Mouse (Mus musculus) testis, adult 2 months (tissue): ENCODE data around the gene Dpm3.
A peak's percentile ranks its signal among the peaks of the same experiment; 100 is the strongest.

Experiments
- CTCF ChIP-seq: fragments of 200-500 bp; IDR thresholded peaks from 2 replicates; pipeline ENCODE4 v1.5.1; 2012; ENCODE audit warnings: low read depth, mild to moderate bottlenecking, inconsistent platforms, low read length, moderate library complexity; ENCODE audit not compliant: control insufficient read depth, insufficient read depth, insufficient replicate concordance
- POLR2A ChIP-seq: fragments of 200-500 bp; IDR thresholded peaks from 2 replicates; pipeline ENCODE4 v1.6.1; 2012; ENCODE audit warnings: low read depth, mild to moderate bottlenecking, inconsistent platforms, low read length, moderate library complexity; ENCODE audit not compliant: control insufficient read depth

DNA sequence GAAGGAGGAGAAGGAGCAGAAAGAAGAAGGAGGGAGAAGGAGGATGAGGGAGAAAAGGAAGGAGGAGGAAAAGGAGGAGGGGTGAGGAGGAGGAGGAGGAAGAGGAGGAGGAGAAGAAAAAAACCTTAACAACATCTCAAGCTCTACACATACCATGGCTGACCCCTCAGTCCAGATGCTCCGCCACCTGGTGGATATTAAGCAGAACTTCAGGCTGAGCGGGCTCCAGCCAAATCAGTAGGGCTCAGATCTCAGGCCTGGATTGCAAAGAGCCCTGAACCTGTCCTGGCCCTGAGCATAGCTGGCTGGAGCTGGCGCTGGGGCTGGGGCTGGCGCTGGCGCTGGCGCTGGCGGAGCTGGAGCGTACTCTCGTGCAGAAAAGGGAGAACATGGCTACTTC is 48.9 kb downstream of the Dpm3 start:
- TF ChIP-seq CTCF (peak; percentile 77; the same call in 1 of the 2 replicates), POLR2A (no peak)
